ENCODE assay signal across 10 mouse cellular contexts in genomic region chr11:120541907-120542306, GRCm38 (mm10). TPM values are rescaled to one million over a fixed set of nuclear protein-coding genes. Genes with fewer than 3 reads are reported as not detected.
DNase-seq lines count a peak whose midpoint lies in the region; ATAC-seq and TF ChIP-seq lines count a peak whose summit lies in the region.
"Had no signal": no experiment of that assay in that cellular context is flagged by ENCODE, and none has a peak within 500 bp of the region (broad histone marks: within the 10 kb centered on the region; RNA-seq: fewer than 3 reads in every experiment).

No protein-coding gene starts in this region.

- no peak for TF ChIP-seq EP300 in heart, postnatal 0 days (IDR thresholded peaks at IDR 0.05; ENCODE audit: low read depth)

- 28% methylated on average over 4 of the region's 4 CpGs for WGBS in midbrain, postnatal 0 days
- 32% methylated on average over 4 of the region's 4 CpGs for WGBS in midbrain, embryonic 16.5 days
- WGBS in heart, postnatal 0 days: 19% methylated on average over 4 of the region's 4 CpGs

- no peak overlapping the region for H3K4me3 ChIP-seq in midbrain, postnatal 0 days (ENCODE audit: low read depth, low read length)
- no peak overlapping the region for H3K4me3 ChIP-seq in midbrain, embryonic 16.5 days (ENCODE audit: low read depth, low read length)
- no peak overlapping the region for H3K4me3 ChIP-seq in heart, postnatal 0 days (ENCODE audit: low read depth, low read length)
- H3K4me3 ChIP-seq: hindbrain, embryonic 15.5 days had no signal

- no peak overlapping the region for H3K9ac ChIP-seq in midbrain, postnatal 0 days (replicated peaks; ENCODE audit: low read length, poor library complexity, severe bottlenecking)
- H3K9ac ChIP-seq in midbrain, embryonic 16.5 days (ENCODE audit: low read depth, low read length): no peak overlapping the region
- H3K9ac ChIP-seq in heart, postnatal 0 days (replicated peaks; ENCODE audit: low read depth, low read length): no peak overlapping the region
- H3K9ac ChIP-seq: hindbrain, embryonic 15.5 days had no signal

- no peak overlapping the region for H3K27ac ChIP-seq in midbrain, postnatal 0 days (ENCODE audit: low read depth, low read length)
- H3K27ac ChIP-seq in midbrain, embryonic 16.5 days (ENCODE audit: low read length): no peak overlapping the region
- no peak overlapping the region for H3K27ac ChIP-seq in heart, postnatal 0 days (ENCODE audit: low read depth)
- H3K27ac ChIP-seq: hindbrain, embryonic 15.5 days had no signal

- H3K27me3 ChIP-seq in midbrain, postnatal 0 days (ENCODE audit: insufficient read depth, low read length): no peaks in the 10 kb centered on the region
- H3K27me3 ChIP-seq in midbrain, embryonic 16.5 days (ENCODE audit: control insufficient read depth, insufficient read depth, low read depth, low read length): no peaks in the 10 kb centered on the region
- no peaks in the 10 kb centered on the region for H3K27me3 ChIP-seq in heart, postnatal 0 days (ENCODE audit: control insufficient read depth, insufficient read depth, low read length)
- H3K27me3 ChIP-seq: hindbrain, embryonic 15.5 days; Patski had no signal

- intact Hi-C loops in gastrocnemius, postnatal 14 days (cut with DNase I; ENCODE audit: low total_unique reads): no loop called here

- ATAC-seq in midbrain, postnatal 0 days (ENCODE audit: low FRiP score): no peak
- ATAC-seq in midbrain, embryonic 16.5 days: no peak
- peak; percentile 70 for ATAC-seq in heart, postnatal 0 days (ENCODE audit: insufficient read depth, low read depth)
- ATAC-seq: Patski had no signal

- peaks cover 9% of the 10 kb centered on the region; the same call in 1 of the 2 replicates for H3K4me1 ChIP-seq in midbrain, postnatal 0 days (ENCODE audit: insufficient read depth, low read length)
- peaks cover 14% of the 10 kb centered on the region; the same call in 1 of the 2 replicates for H3K4me1 ChIP-seq in midbrain, embryonic 16.5 days (ENCODE audit: control insufficient read depth, insufficient read depth, low read length)
- peaks cover 26% of the 10 kb centered on the region for H3K4me1 ChIP-seq in heart, postnatal 0 days (ENCODE audit: control insufficient read depth, insufficient read depth)

- no peak overlapping the region for H3K4me2 ChIP-seq in midbrain, postnatal 0 days (ENCODE audit: low read depth, low read length, poor library complexity, severe bottlenecking)
- H3K4me2 ChIP-seq in midbrain, embryonic 16.5 days (ENCODE audit: low read length): no peak overlapping the region
- no peak overlapping the region for H3K4me2 ChIP-seq in heart, postnatal 0 days (ENCODE audit: low read depth, low read length)
- H3K4me2 ChIP-seq: hindbrain, embryonic 15.5 days had no signal

- TF ChIP-seq CTCF in midbrain, postnatal 0 days (IDR thresholded peaks at IDR 0.05): peak; percentile 56
- TF ChIP-seq CTCF in heart, postnatal 0 days (IDR thresholded peaks at IDR 0.05; ENCODE audit: low read depth): peak; percentile 68

- peak; percentile 55 for DNase-seq in gastrocnemius, adult 18-20 months (ENCODE audit: low spot score)
- no peak for DNase-seq in gastrocnemius, postnatal 14 days
- DNase-seq in midbrain, postnatal 0 days (ENCODE audit: low spot score): no peak
- DNase-seq in heart, postnatal 0 days (ENCODE audit: low spot score): peak; percentile 59
- peak; percentile 44 for DNase-seq in retina, postnatal 1 day
- no peak for DNase-seq in urinary bladder, adult 18-20 months (ENCODE audit: low spot score in 2 of 2)
- DNase-seq in spleen, adult 12 weeks (ENCODE audit: low spot score): no peak

- peaks cover 31% of the 10 kb centered on the region for H3K36me3 ChIP-seq in midbrain, postnatal 0 days (ENCODE audit: insufficient read depth, low read length)
- H3K36me3 ChIP-seq in midbrain, embryonic 16.5 days (ENCODE audit: control insufficient read depth, insufficient read depth, low read length): peaks cover 26% of the 10 kb centered on the region
- peaks cover 27% of the 10 kb centered on the region for H3K36me3 ChIP-seq in heart, postnatal 0 days (replicated peaks; ENCODE audit: control insufficient read depth, insufficient read depth, low read length)

- no peaks in the 10 kb centered on the region for H3K9me3 ChIP-seq in midbrain, postnatal 0 days (ENCODE audit: low read length)
- H3K9me3 ChIP-seq in midbrain, embryonic 16.5 days (replicated peaks; ENCODE audit: control insufficient read depth, low read length, poor library complexity, severe bottlenecking): no peaks in the 10 kb centered on the region
- no peaks in the 10 kb centered on the region for H3K9me3 ChIP-seq in heart, postnatal 0 days (replicated peaks; ENCODE audit: control insufficient read depth, low read length)
- H3K9me3 ChIP-seq: hindbrain, embryonic 15.5 days had no signal

RNA-seq across cellular contexts. Expression of gene Mcrip1, which starts 7.6 kb away (rescaled TPM):
- total RNA-seq in gastrocnemius, adult 18-20 months (2021): 10 to 100 TPM; 18.4 to 22.7 TPM
- 10 to 100 TPM; 31.1 to 33.3 TPM for total RNA-seq in gastrocnemius, postnatal 14 days (2021)
- total RNA-seq in midbrain, postnatal 0 days (2014; rRNA removed): 132 and 138 TPM in 2 replicates
- 243 and 270 TPM in 2 replicates for polyA plus RNA-seq in midbrain, postnatal 0 days (2015; fragmentation: Nextera tagmentation; extraction: Ambion mirVana)
- 232 and 233 TPM in 2 replicates for polyA plus RNA-seq in midbrain, embryonic 16.5 days (2015; fragmentation: Nextera tagmentation; extraction: Ambion mirVana)
- total RNA-seq in heart, postnatal 0 days (2014; rRNA removed; ENCODE audit: low replicate concordance): 66.9 and 93.5 TPM in 2 replicates
- 136 and 138 TPM in 2 replicates for polyA plus RNA-seq in heart, postnatal 0 days (2015; fragmentation: Nextera tagmentation; extraction: Ambion mirVana)

RNA-seq across cellular contexts. Expression of gene Ppp1r27, which starts 9.0 kb away (rescaled TPM):
- total RNA-seq in gastrocnemius, adult 18-20 months (2021): 100 to 1,000 TPM; 140 to 577 TPM
- total RNA-seq in gastrocnemius, postnatal 14 days (2021): 100 to 1,000 TPM; 159 to 234 TPM
- total RNA-seq in midbrain, postnatal 0 days (2014; rRNA removed): not detected in 2 replicates
- not detected in 2 replicates for polyA plus RNA-seq in midbrain, postnatal 0 days (2015; fragmentation: Nextera tagmentation; extraction: Ambion mirVana)
- not detected in 2 replicates for polyA plus RNA-seq in midbrain, embryonic 16.5 days (2015; fragmentation: Nextera tagmentation; extraction: Ambion mirVana)
- total RNA-seq in heart, postnatal 0 days (2014; rRNA removed; ENCODE audit: low replicate concordance): not detected in 2 replicates
- polyA plus RNA-seq in heart, postnatal 0 days (2015; fragmentation: Nextera tagmentation; extraction: Ambion mirVana): 0.20 TPM in 1 of 2 replicates, not detected in the other
- polyA plus RNA-seq: hindbrain, embryonic 15.5 days; Patski had no signal

RNA-seq across cellular contexts. Expression of gene Gcgr, which starts 11.4 kb away (rescaled TPM):
- total RNA-seq in gastrocnemius, adult 18-20 months (2021): under 1 TPM in 1 of 2 experiments, not detected in 1; 0.45 TPM
- under 1 TPM in 1 of 2 experiments, not detected in 1; 0.38 TPM for total RNA-seq in gastrocnemius, postnatal 14 days (2021)
- 0.60 TPM in 1 of 2 replicates, not detected in the other for total RNA-seq in midbrain, postnatal 0 days (2014; rRNA removed)
- 0.17 and 0.21 TPM in 2 replicates for polyA plus RNA-seq in midbrain, postnatal 0 days (2015; fragmentation: Nextera tagmentation; extraction: Ambion mirVana)
- 0.13 and 0.31 TPM in 2 replicates for polyA plus RNA-seq in midbrain, embryonic 16.5 days (2015; fragmentation: Nextera tagmentation; extraction: Ambion mirVana)
- 0.23 and 1.9 TPM in 2 replicates for total RNA-seq in heart, postnatal 0 days (2014; rRNA removed; ENCODE audit: low replicate concordance)
- 0.81 and 1.3 TPM in 2 replicates for polyA plus RNA-seq in heart, postnatal 0 days (2015; fragmentation: Nextera tagmentation; extraction: Ambion mirVana)
- polyA plus RNA-seq: Patski had no signal

RNA-seq across cellular contexts. Expression of gene P4hb, which starts 31.1 kb away (rescaled TPM):
- total RNA-seq in gastrocnemius, adult 18-20 months (2021): 100 to 1,000 TPM; 188 to 221 TPM
- 100 to 1,000 TPM; 264 to 301 TPM for total RNA-seq in gastrocnemius, postnatal 14 days (2021)
- 161 and 165 TPM in 2 replicates for total RNA-seq in midbrain, postnatal 0 days (2014; rRNA removed)
- 191 and 209 TPM in 2 replicates for polyA plus RNA-seq in midbrain, postnatal 0 days (2015; fragmentation: Nextera tagmentation; extraction: Ambion mirVana)
- 233 and 257 TPM in 2 replicates for polyA plus RNA-seq in midbrain, embryonic 16.5 days (2015; fragmentation: Nextera tagmentation; extraction: Ambion mirVana)
- total RNA-seq in heart, postnatal 0 days (2014; rRNA removed; ENCODE audit: low replicate concordance): 232 and 241 TPM in 2 replicates
- 261 and 268 TPM in 2 replicates for polyA plus RNA-seq in heart, postnatal 0 days (2015; fragmentation: Nextera tagmentation; extraction: Ambion mirVana)

RNA-seq across cellular contexts. Expression of gene Arhgdia, which starts 39.5 kb away (rescaled TPM):
- 10 to 100 TPM; 71.0 to 89.8 TPM for total RNA-seq in gastrocnemius, adult 18-20 months (2021)
- 100 to 1,000 TPM; 118 to 144 TPM for total RNA-seq in gastrocnemius, postnatal 14 days (2021)
- total RNA-seq in midbrain, postnatal 0 days (2014; rRNA removed): 233 and 286 TPM in 2 replicates
- 390 and 417 TPM in 2 replicates for polyA plus RNA-seq in midbrain, postnatal 0 days (2015; fragmentation: Nextera tagmentation; extraction: Ambion mirVana)
- polyA plus RNA-seq in midbrain, embryonic 16.5 days (2015; fragmentation: Nextera tagmentation; extraction: Ambion mirVana): 439 and 443 TPM in 2 replicates
- 204 and 231 TPM in 2 replicates for total RNA-seq in heart, postnatal 0 days (2014; rRNA removed; ENCODE audit: low replicate concordance)
- polyA plus RNA-seq in heart, postnatal 0 days (2015; fragmentation: Nextera tagmentation; extraction: Ambion mirVana): 239 and 245 TPM in 2 replicates

Comparison
In these comparisons a context has a peak if more than half of its experiments do, and no peak if none do; other contexts are left out.
1. DNase-seq: peak in gastrocnemius, adult 18-20 months (single experiment), heart, postnatal 0 days (single experiment) and retina, postnatal 1 day (single experiment); none in gastrocnemius, postnatal 14 days (single experiment), midbrain, postnatal 0 days (single experiment), urinary bladder, adult 18-20 months (0 of 2) and spleen, adult 12 weeks (single experiment).
2. RNA of gene Ppp1r27, which starts 9.0 kb away (total RNA-seq): 140 to 577 TPM in gastrocnemius, adult 18-20 months and 159 to 234 TPM in gastrocnemius, postnatal 14 days; not detected in midbrain, postnatal 0 days and not detected in heart, postnatal 0 days; every median in the first group is over 100 times any median in the second.